Mouse (Mus musculus) olfactory bulb, adult 2 months (tissue): ENCODE measurements around the gene Irf1. TPM values are rescaled to one million over a fixed set of nuclear protein-coding genes. Genes with fewer than 3 reads are reported as not detected.

Experiments used
- H3K27ac ChIP-seq: fragments of 200-500 bp; 2 replicates; pipeline ENCODE4 v1.5.1; 2012; ENCODE audit warnings: low read depth, low read length; ENCODE audit not compliant: insufficient read depth
- H3K4me1 ChIP-seq: fragments of 200-500 bp; 2 replicates; pipeline ENCODE4 v1.6.1; 2012; ENCODE audit warnings: low read length; ENCODE audit not compliant: control insufficient read depth, insufficient read depth
- H3K4me3 ChIP-seq: fragments of 200-500 bp; 2 replicates; pipeline ENCODE4 v1.5.1; 2012; ENCODE audit warnings: mild to moderate bottlenecking, low read depth, low read length, moderate library complexity; ENCODE audit not compliant: insufficient read depth
- CTCF ChIP-seq: fragments of 200-500 bp; IDR thresholded peaks from 2 replicates; pipeline ENCODE4 v1.5.1; 2012; ENCODE audit warnings: low read depth, mild to moderate bottlenecking, low read length, moderate library complexity; ENCODE audit not compliant: insufficient read depth
- POLR2A ChIP-seq: fragments of 200-500 bp; IDR thresholded peaks from 2 replicates; pipeline ENCODE4 v1.6.1; 2012; ENCODE audit warnings: mild to moderate bottlenecking, low read depth, low read length, moderate library complexity; ENCODE audit not compliant: insufficient read depth
- WGBS: fragments of 180-500 bp; shearing (Covaris S2); methylation state at CpG from one replicate; pipeline ENCODE4 v1.1.7; 2018; 5-methylcytosine and 5-hydroxymethylcytosine counted together
- polyA plus RNA-seq: library from polyadenylated mRNA; stranded (reverse); fragments of >200 nt; gene quantifications from 2 replicates; pipeline ENCODE4 v1.2.4, GENCODE M21; 2012; ENCODE audit warnings: low replicate concordance; ENCODE audit not compliant: missing spikeins, insufficient read depth, insufficient read length

The Irf1 gene
- polyA plus RNA-seq, 1 experiment, result not detected

- no peak for TF ChIP-seq CTCF
- no peak for TF ChIP-seq POLR2A
- Histone ChIP-seq H3K4me1 (peaks cover 11% of the 10 kb centered on the region), H3K4me3 (no peak overlapping the region), H3K27ac (no peak overlapping the region)
- WGBS, result 57% methylated on average over 6 of the region's 6 CpGs
These were observed 27.6 kb downstream of the Irf1 start for GRCm38 (mm10) chr11:53797386-53797920.

- Histone ChIP-seq H3K27ac (no peak overlapping the region), H3K4me1 (peaks cover 11% of the 10 kb centered on the region), H3K4me3 (no peak overlapping the region)
- no peak for TF ChIP-seq POLR2A
- TF ChIP-seq CTCF, result no peak
- WGBS, result 95% methylated on average over 10 of the region's 10 CpGs
These were observed 28.4 kb downstream of the Irf1 start for GRCm38 (mm10) chr11:53798041-53798711.

- WGBS, result 77% methylated on average over 4 of the region's 4 CpGs
- Histone ChIP-seq H3K4me3 (no peak overlapping the region), H3K27ac (no peak overlapping the region), H3K4me1 (peaks cover 8% of the 10 kb centered on the region)
- TF ChIP-seq CTCF (no peak), POLR2A (no peak)
These were observed 30.2 kb downstream of the Irf1 start for GRCm38 (mm10) chr11:53800036-53800435.

DNA sequence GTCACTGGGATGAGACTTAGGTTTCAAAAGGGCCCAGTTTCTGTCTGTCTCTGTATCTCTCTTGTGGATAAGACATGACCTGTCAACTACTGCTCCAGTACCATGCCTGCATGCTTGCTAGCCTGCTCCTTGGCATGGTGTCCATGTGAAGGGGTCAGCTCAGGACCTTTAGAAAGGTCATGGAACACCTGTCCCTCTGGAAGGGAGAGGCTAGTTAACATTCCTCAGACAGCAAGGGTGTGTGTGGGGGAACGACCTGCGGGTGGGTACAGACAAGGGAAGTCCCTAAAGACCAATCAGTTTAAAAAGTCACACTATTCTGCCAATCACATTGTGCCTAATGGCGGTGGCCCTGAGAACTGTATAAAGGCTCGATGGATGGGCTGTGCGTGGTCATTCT, 31.2 kb downstream of the Irf1 start:
- no peak for TF ChIP-seq CTCF
- TF ChIP-seq POLR2A, result no peak
- no peak overlapping the region for H3K27ac ChIP-seq
- 94% methylated on average over 5 of the region's 5 CpGs for WGBS
- peaks cover 13% of the 10 kb centered on the region for H3K4me1 ChIP-seq
- no peak overlapping the region for H3K4me3 ChIP-seq

DNA sequence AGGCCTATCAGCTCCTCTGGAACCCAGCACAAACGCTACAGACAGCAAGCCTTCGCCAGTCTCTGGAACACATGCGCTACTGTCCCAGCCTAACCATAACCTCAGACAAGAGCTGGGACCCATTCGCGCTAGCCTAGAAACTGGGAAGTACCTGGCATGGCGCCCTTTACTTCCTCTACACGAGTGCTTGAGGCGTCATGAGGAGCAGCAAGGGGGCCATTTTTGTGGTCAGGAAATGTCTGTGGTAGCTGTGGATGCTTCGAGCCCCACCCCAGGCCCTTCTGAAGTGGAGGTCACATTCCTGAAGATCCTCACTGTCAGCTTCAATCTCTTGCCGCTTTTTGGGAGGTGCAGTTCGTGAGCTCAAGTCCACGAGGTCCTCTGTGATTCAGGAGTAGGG, 33.3 kb downstream of the Irf1 start:
- 88% methylated on average over 12 of the region's 12 CpGs for WGBS
- no peak overlapping the region for H3K4me3 ChIP-seq
- H3K27ac ChIP-seq, result no peak overlapping the region
- TF ChIP-seq CTCF (no peak), POLR2A (no peak)
- H3K4me1 ChIP-seq, result peaks cover 5% of the 10 kb centered on the region

DNA sequence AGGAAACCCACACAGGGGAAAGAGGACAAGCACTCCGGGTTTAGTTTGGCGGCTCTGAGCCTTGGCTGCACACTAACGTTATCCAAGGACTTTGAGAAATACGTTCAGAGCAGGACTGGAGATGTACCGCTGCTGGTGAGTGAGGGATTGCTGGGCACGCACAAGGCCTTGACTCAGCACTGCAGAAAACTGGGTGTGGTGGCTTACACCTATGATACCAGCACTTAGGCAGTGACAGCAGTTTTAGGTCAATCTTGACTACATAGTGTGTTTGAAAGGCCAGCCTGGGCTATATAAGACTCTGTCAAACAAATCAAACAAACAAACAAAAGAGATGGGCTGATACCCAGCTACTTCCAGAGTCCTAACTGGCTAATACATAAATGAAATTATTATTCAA, 33.7 kb downstream of the Irf1 start:
- WGBS, result 93% methylated on average over 6 of the region's 6 CpGs
- TF ChIP-seq POLR2A (no peak), CTCF (no peak)
- Histone ChIP-seq H3K27ac (no peak overlapping the region), H3K4me1 (peaks cover 5% of the 10 kb centered on the region), H3K4me3 (no peak overlapping the region)

DNA sequence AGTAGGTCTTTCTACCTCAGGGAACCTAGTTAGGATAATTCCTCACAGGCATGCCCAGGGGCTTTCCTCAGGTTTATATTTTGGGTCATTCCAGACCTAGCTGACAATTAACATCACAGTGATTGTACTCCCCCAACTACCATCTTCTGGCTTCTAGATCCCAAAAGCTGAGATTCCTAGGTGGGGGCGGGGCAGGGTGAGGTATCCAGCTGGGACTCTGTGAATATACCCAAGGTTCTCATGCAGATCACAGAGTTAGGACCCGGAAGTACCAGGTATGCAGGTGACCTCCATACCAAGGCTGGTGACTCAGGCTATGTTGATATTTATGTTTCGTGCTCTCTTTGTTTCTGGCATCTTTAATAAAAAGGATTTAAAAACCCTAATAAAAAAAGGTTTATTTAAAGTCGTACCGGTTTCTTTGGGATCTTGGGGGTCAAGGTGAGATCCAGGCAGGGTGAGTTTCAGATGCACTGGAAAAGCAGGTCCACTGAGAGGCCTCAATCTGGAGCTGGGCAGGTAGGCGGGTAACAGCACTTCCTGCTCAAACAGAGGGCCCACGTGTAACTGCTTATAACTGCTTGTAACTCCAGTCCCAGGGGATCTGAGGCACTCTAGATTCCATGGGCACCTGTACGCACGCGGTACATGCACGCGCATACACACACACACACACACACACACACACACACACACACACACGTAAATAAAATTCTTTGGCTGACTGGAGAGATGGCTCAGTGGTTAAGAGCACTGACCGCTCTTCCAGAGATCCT, 34.9 kb downstream of the Irf1 start:
- 89% methylated on average over 14 of the region's 14 CpGs for WGBS
- Histone ChIP-seq H3K27ac (no peak overlapping the region), H3K4me3 (no peak overlapping the region), H3K4me1 (peaks cover 5% of the 10 kb centered on the region)
- TF ChIP-seq POLR2A (no peak), CTCF (no peak)

- peaks cover 5% of the 10 kb centered on the region for H3K4me1 ChIP-seq
- 40% methylated on average over 9 of the region's 9 CpGs for WGBS
- TF ChIP-seq CTCF, result no peak
- no peak for TF ChIP-seq POLR2A
These were observed 36.0 kb downstream of the Irf1 start for GRCm38 (mm10) chr11:53805786-53806185.

DNA sequence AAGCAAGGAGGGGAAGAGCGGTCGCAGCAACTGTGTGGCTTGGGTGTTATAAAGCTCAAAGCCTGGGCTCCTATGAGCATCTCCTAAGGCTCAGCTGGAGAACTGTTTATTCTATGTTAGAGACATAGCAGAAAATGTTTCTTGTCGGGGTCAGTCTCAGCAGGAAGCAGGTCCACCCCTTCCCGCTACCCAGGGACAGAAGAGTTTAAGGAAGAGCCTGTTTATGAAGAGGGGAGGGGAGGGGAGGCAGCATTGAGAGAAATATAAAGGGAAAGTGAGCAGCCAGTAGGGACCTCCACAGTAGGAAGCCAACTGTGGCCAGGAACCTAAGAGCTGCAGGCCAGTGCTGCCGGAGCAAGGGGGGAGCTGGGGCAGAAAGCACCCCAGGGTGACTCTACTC, 39.5 kb downstream of the Irf1 start:
- 56% methylated on average over 5 of the region's 5 CpGs for WGBS
- no peak for TF ChIP-seq POLR2A
- Histone ChIP-seq H3K4me1 (peaks cover 5% of the 10 kb centered on the region), H3K27ac (no peak overlapping the region), H3K4me3 (no peak overlapping the region)

More at GRCm38 (mm10) chr11:53805786-53806185, 36.0 kb downstream of the Irf1 start:
- Histone ChIP-seq H3K4me3 (no peak overlapping the region), H3K27ac (no peak overlapping the region)
